Mouse (Mus musculus) hindbrain, embryonic 11.5 days (tissue): ENCODE results near the gene Hmox1. TPM values are rescaled to one million over a fixed set of nuclear protein-coding genes. Genes with fewer than 3 reads are reported as not detected.

Experiments used
- ATAC-seq: fragments of 200-750 bp; cut with Nextera tagmentation; 2 replicates; pipeline ENCODE4 v1.8.0; 2017; ENCODE audit warnings: mild to moderate bottlenecking, moderate TSS enrichment, moderate library complexity; ENCODE audit not compliant: low FRiP score
- DNase-seq: peaks from one replicate; pipeline ENCODE4 v3.0.0-alpha.2; 2015; ENCODE audit warnings: low spot score
- H3K27ac ChIP-seq: fragments of 300-500 bp; sonication (generic); 2 replicates; pipeline ENCODE4 v1.5.1; 2014; ENCODE audit warnings: mild to moderate bottlenecking, low read depth, low read length
- H3K27me3 ChIP-seq: fragments of 300-500 bp; sonication (generic); 2 replicates; pipeline ENCODE4 v1.6.1; 2014; ENCODE audit warnings: mild to moderate bottlenecking, low read length, moderate library complexity, mixed read lengths; ENCODE audit not compliant: control insufficient read depth, insufficient read depth
- H3K36me3 ChIP-seq: fragments of 300-500 bp; sonication (generic); 2 replicates; pipeline ENCODE4 v1.6.1; 2014; ENCODE audit warnings: mild to moderate bottlenecking, low read length, moderate library complexity, mixed read lengths; ENCODE audit not compliant: control insufficient read depth, insufficient read depth
- H3K4me1 ChIP-seq: fragments of 300-500 bp; sonication (generic); replicated peaks from 2 replicates; pipeline ENCODE4 v1.6.1; 2014; ENCODE audit warnings: low read length, mixed read lengths; ENCODE audit not compliant: control insufficient read depth, insufficient read depth
- H3K4me2 ChIP-seq: fragments of 300-500 bp; sonication (generic); replicated peaks from 2 replicates; pipeline ENCODE4 v1.6.1; 2014; ENCODE audit warnings: mild to moderate bottlenecking, low read depth, low read length
- H3K4me3 ChIP-seq: fragments of 300-500 bp; sonication (generic); 2 replicates; pipeline ENCODE4 v1.5.1; 2014; ENCODE audit warnings: low read depth, low read length
- H3K9ac ChIP-seq: fragments of 300-500 bp; sonication (generic); 2 replicates; pipeline ENCODE4 v1.6.1; 2014; ENCODE audit warnings: low read depth, low read length
- H3K9me3 ChIP-seq: fragments of 300-500 bp; sonication (generic); 2 replicates; pipeline ENCODE4 v1.6.1; 2016; ENCODE audit warnings: low read length; ENCODE audit not compliant: control insufficient read depth
- WGBS: fragments of 180-500 bp; shearing (Covaris S2); extraction: QIAGEN DNeasy Blood & Tissue Kit; methylation state at CpG from one replicate; pipeline ENCODE4 v1.1.7; 2014; 5-methylcytosine and 5-hydroxymethylcytosine counted together
- polyA plus RNA-seq: library from polyadenylated mRNA; unstranded; fragments of >200 nt; fragmentation: Nextera tagmentation; extraction: Ambion mirVana; gene quantifications from 2 replicates; pipeline ENCODE4 v1.2.1, GENCODE M21; 2014

Gene Hmox1
- polyA plus RNA-seq, 1 experiment from 2014 or later, result 9.2 TPM

- no peak for ATAC-seq
Observed at GRCm38 (mm10) chr8:75084382-75085064, 8.9 kb upstream of the Hmox1 start.

GRCm38 (mm10) chr8:75086002-75086401 lies 7.4 kb upstream of the Hmox1 start:
- H3K4me2 ChIP-seq, result no peak overlapping the region
- DNase-seq, result no peak
- H3K9me3 ChIP-seq, result no peaks in the 10 kb centered on the region
- no peak overlapping the region for H3K27ac ChIP-seq
- H3K4me1 ChIP-seq, result no peaks in the 10 kb centered on the region; the same call in 1 of the 2 replicates
- no peaks in the 10 kb centered on the region for H3K27me3 ChIP-seq
- 89% methylated on average over 2 of the region's 2 CpGs for WGBS
- H3K4me3 ChIP-seq, result no peak overlapping the region
- no peak overlapping the region for H3K9ac ChIP-seq
- no peak for ATAC-seq
- no peaks in the 10 kb centered on the region for H3K36me3 ChIP-seq

More at GRCm38 (mm10) chr8:75084382-75085064, 8.9 kb upstream of the Hmox1 start:
- H3K4me2 ChIP-seq, result no peak overlapping the region
- H3K9me3 ChIP-seq, result no peaks in the 10 kb centered on the region
- H3K4me1 ChIP-seq, result no peaks in the 10 kb centered on the region; the same call in 1 of the 2 replicates
- no peak overlapping the region for H3K9ac ChIP-seq
- H3K27ac ChIP-seq, result no peak overlapping the region
- H3K4me3 ChIP-seq, result no peak overlapping the region
- 79% methylated on average over 3 of the region's 3 CpGs for WGBS
- H3K27me3 ChIP-seq, result no peaks in the 10 kb centered on the region
- H3K36me3 ChIP-seq, result no peaks in the 10 kb centered on the region
- no peak for DNase-seq

GRCm38 (mm10) chr8:75087127-75087526 lies 6.3 kb upstream of the Hmox1 start:
- DNase-seq (no peak), ATAC-seq (no peak)
- Histone ChIP-seq H3K36me3 (no peaks in the 10 kb centered on the region), H3K9ac (no peak overlapping the region), H3K4me1 (no peaks in the 10 kb centered on the region; the same call in 1 of the 2 replicates), H3K27ac (no peak overlapping the region), H3K4me2 (no peak overlapping the region), H3K4me3 (no peak overlapping the region), H3K27me3 (no peaks in the 10 kb centered on the region), H3K9me3 (no peaks in the 10 kb centered on the region)

GRCm38 (mm10) chr8:75088989-75089881 lies 4.2 kb upstream of the Hmox1 start:
- Histone ChIP-seq H3K36me3 (no peaks in the 10 kb centered on the region), H3K4me1 (no peaks in the 10 kb centered on the region; the same call in 1 of the 2 replicates), H3K9me3 (no peaks in the 10 kb centered on the region), H3K27ac (no peak overlapping the region), H3K27me3 (no peaks in the 10 kb centered on the region), H3K4me3 (no peak overlapping the region), H3K9ac (no peak overlapping the region), H3K4me2 (0 out of 2 replicates have a peak overlapping the region, but pooled peaks have one; percentile 15)
- peak; percentile 86 for DNase-seq
- WGBS, result 26% methylated on average over 6 of the region's 6 CpGs
- ATAC-seq, result peak; percentile 31; the same call in 1 of the 2 replicates

- DNase-seq, result no peak
- WGBS, result 81% methylated on average over 4 of the region's 4 CpGs
- no peak overlapping the region for H3K4me3 ChIP-seq
- no peak overlapping the region for H3K27ac ChIP-seq
- H3K4me1 ChIP-seq, result no peaks in the 10 kb centered on the region; the same call in 1 of the 2 replicates
- no peaks in the 10 kb centered on the region for H3K9me3 ChIP-seq
- H3K27me3 ChIP-seq, result no peaks in the 10 kb centered on the region
- no peak for ATAC-seq
- H3K9ac ChIP-seq, result no peak overlapping the region
- no peak overlapping the region for H3K4me2 ChIP-seq
- H3K36me3 ChIP-seq, result no peaks in the 10 kb centered on the region
Observed at GRCm38 (mm10) chr8:75090781-75091365, 2.5 kb upstream of the Hmox1 start.

GRCm38 (mm10) chr8:75102956-75103355 lies 9.5 kb downstream of the Hmox1 start:
- no peak overlapping the region for H3K4me3 ChIP-seq
- no peak overlapping the region for H3K4me2 ChIP-seq
- no peaks in the 10 kb centered on the region for H3K4me1 ChIP-seq
- no peaks in the 10 kb centered on the region for H3K9me3 ChIP-seq
- H3K9ac ChIP-seq, result no peak overlapping the region
- no peak overlapping the region for H3K27ac ChIP-seq
- H3K27me3 ChIP-seq, result no peaks in the 10 kb centered on the region
- H3K36me3 ChIP-seq, result no peaks in the 10 kb centered on the region
- WGBS, result 98% methylated on average over 4 of the region's 4 CpGs
- no peak for DNase-seq
- no peak for ATAC-seq

- H3K27me3 ChIP-seq, result no peaks in the 10 kb centered on the region
- no peaks in the 10 kb centered on the region for H3K4me1 ChIP-seq
- H3K9ac ChIP-seq, result no peak overlapping the region
- WGBS, result 53% methylated on average over 8 of the region's 8 CpGs
- DNase-seq (no peak), ATAC-seq (0 out of 2 replicates have a peak, but pooled peaks have one; percentile 44)
- no peak overlapping the region for H3K27ac ChIP-seq
- H3K4me2 ChIP-seq, result no peak overlapping the region
- no peaks in the 10 kb centered on the region for H3K36me3 ChIP-seq
- no peak overlapping the region for H3K4me3 ChIP-seq
- H3K9me3 ChIP-seq, result no peaks in the 10 kb centered on the region
Observed at GRCm38 (mm10) chr8:75103376-75103878, 10.0 kb downstream of the Hmox1 start.

GRCm38 (mm10) chr8:75108527-75109235 lies 15.3 kb downstream of the Hmox1 start:
- 0 out of 2 replicates have a peak, but pooled peaks cover 2% of the 10 kb centered on the region for H3K4me1 ChIP-seq
- H3K9ac ChIP-seq, result peak overlapping the region; percentile 80
- H3K4me2 ChIP-seq, result peak overlapping the region; percentile 70
- no peaks in the 10 kb centered on the region for H3K27me3 ChIP-seq
- peak; percentile 84 for DNase-seq
- peak; percentile 78 for ATAC-seq
- peak overlapping the region; percentile 82 for H3K27ac ChIP-seq
- peak overlapping the region; percentile 69 for H3K4me3 ChIP-seq
- H3K9me3 ChIP-seq, result no peaks in the 10 kb centered on the region
- H3K36me3 ChIP-seq, result no peaks in the 10 kb centered on the region
- 1% methylated on average over 9 of the region's 9 CpGs for WGBS
